Mouse (Mus musculus): ENCODE results near the gene Ccl4. TPM values are rescaled to one million over a fixed set of nuclear protein-coding genes. Genes with fewer than 3 reads are reported as not detected.

The Ccl4 gene
- polyA plus RNA-seq (2012; rRNA removed), result 0.66 and 1.2 TPM in 2 replicates

GRCm38 (mm10) chr11:83662204-83662603 is at the start of gene Ccl4:
TSS of gene Ccl4 (plus strand) at chr11:83662584.
- no peak for DNase-seq (ENCODE audit: low read depth)

GRCm38 (mm10) chr11:83616586-83616985 is 45.8 kb upstream of the Ccl4 start:
- no peak for DNase-seq (ENCODE audit: low read depth)

GRCm38 (mm10) chr11:83618238-83618637 is 44.1 kb upstream of the Ccl4 start:
- DNase-seq (ENCODE audit: low read depth), result no peak

- no peak for DNase-seq (ENCODE audit: low read depth)
Observed at GRCm38 (mm10) chr11:83619037-83619436, 43.3 kb upstream of the Ccl4 start.

GRCm38 (mm10) chr11:83623586-83623985 is 38.8 kb upstream of the Ccl4 start:
- DNase-seq (ENCODE audit: low read depth), result no peak

- DNase-seq (ENCODE audit: low read depth), result no peak
Observed at GRCm38 (mm10) chr11:83628808-83629207, 33.6 kb upstream of the Ccl4 start.

GRCm38 (mm10) chr11:83630630-83631029 is 31.8 kb upstream of the Ccl4 start:
- no peak for DNase-seq (ENCODE audit: low read depth)

- DNase-seq (ENCODE audit: low read depth), result no peak
Observed at GRCm38 (mm10) chr11:83631065-83631464, 31.3 kb upstream of the Ccl4 start.

GRCm38 (mm10) chr11:83632744-83633143 is 29.6 kb upstream of the Ccl4 start:
- DNase-seq (ENCODE audit: low read depth), result no peak

GRCm38 (mm10) chr11:83634425-83634824 is 28.0 kb upstream of the Ccl4 start:
- DNase-seq (ENCODE audit: low read depth), result no peak

- no peak for DNase-seq (ENCODE audit: low read depth)
Observed at GRCm38 (mm10) chr11:83634898-83635297, 27.5 kb upstream of the Ccl4 start.

- no peak for DNase-seq (ENCODE audit: low read depth)
Observed at GRCm38 (mm10) chr11:83636742-83637235, 25.6 kb upstream of the Ccl4 start.

GRCm38 (mm10) chr11:83638934-83639333 is 23.4 kb upstream of the Ccl4 start:
- no peak for DNase-seq (ENCODE audit: low read depth)

- DNase-seq (ENCODE audit: low read depth), result no peak
Observed at GRCm38 (mm10) chr11:83639533-83639932, 22.9 kb upstream of the Ccl4 start.

GRCm38 (mm10) chr11:83640141-83640540 is 22.2 kb upstream of the Ccl4 start:
- no peak for DNase-seq (ENCODE audit: low read depth)

GRCm38 (mm10) chr11:83641216-83641615 is 21.2 kb upstream of the Ccl4 start:
- no peak for DNase-seq (ENCODE audit: low read depth)

- DNase-seq (ENCODE audit: low read depth), result no peak
Observed at GRCm38 (mm10) chr11:83645521-83645920, 16.9 kb upstream of the Ccl4 start, which contains the start of gene Rpl9-ps1. TSS of gene Rpl9-ps1 (minus strand) at chr11:83645621.

GRCm38 (mm10) chr11:83646356-83647149 is 15.8 kb upstream of the Ccl4 start:
- DNase-seq (ENCODE audit: low read depth), result peak; percentile 85

- DNase-seq (ENCODE audit: low read depth), result no peak
Observed at GRCm38 (mm10) chr11:83649305-83649841, 13.0 kb upstream of the Ccl4 start, which contains the start of gene Ccl3. TSS of gene Ccl3 (minus strand) at chr11:83649355.

- DNase-seq (ENCODE audit: low read depth), result no peak
Observed at GRCm38 (mm10) chr11:83654606-83655005, 7.8 kb upstream of the Ccl4 start.

- DNase-seq (ENCODE audit: low read depth), result no peak
Observed at GRCm38 (mm10) chr11:83657508-83657907, 4.9 kb upstream of the Ccl4 start.

GRCm38 (mm10) chr11:83658797-83659196 is 3.6 kb upstream of the Ccl4 start:
- no peak for DNase-seq (ENCODE audit: low read depth)

GRCm38 (mm10) chr11:83663532-83663931 is 1.1 kb downstream of the Ccl4 start:
- no peak for DNase-seq (ENCODE audit: low read depth)

Data from gonadal fat pad, adult 2 months (tissue).